Mouse (Mus musculus): ENCODE measurements around the gene Smarce1. TPM values are rescaled to one million over a fixed set of nuclear protein-coding genes. Genes with fewer than 3 reads are reported as not detected.

Gene Smarce1
- total and polyA plus RNA-seq, 3 experiments, result 149 to 464 (median 246) TPM

DNA sequence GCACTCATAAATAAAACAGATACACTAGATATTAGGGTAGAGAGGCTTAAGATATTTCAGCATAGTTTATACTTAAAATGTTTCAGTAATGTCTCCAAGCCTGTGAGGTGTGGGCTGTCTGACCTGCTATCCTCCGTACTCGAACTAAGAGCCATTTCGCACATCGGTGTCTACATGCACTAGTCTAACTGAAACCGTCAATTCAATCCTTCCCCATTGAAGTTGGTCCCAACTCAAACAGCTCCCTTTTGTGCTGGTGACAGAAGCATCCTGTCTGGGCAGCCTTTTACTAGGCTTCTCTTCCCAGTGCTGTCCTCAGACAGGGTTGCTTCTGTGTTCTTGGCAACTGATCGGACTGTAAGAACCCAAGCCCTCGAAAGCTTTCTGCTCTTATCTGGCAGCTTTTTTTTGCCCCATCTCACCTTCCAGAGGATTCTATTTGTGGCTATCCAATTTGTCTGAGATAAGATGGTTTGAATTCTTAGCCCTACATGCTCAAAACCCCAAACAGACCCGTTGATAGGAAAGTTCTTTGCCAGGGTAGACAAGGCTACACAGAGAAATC is 22.6 kb downstream of the Smarce1 start:
- H3K27ac ChIP-seq (ENCODE audit: insufficient read depth, low read depth), result no peak overlapping the region
- no peak for DNase-seq (ENCODE audit: extremely low read depth)
- in situ Hi-C loops (cut with MboI; ENCODE audit: low pct_ligation_motif_present, low pct_unique_long_range_greater_than_20kb, low sequenced_read_pairs), result no loop called here
- TF ChIP-seq E2F4 (IDR thresholded peaks at IDR 0.05; ENCODE audit: insufficient replicate concordance, low read depth, low read length), result no peak
- no peak for TF ChIP-seq JUN (IDR thresholded peaks at IDR 0.05; ENCODE audit: insufficient read depth, low read depth, low read length)
- peak; percentile 92 for TF ChIP-seq POLR2AphosphoS2 (IDR thresholded peaks at IDR 0.05; ENCODE audit: low read depth, low read length)
- no peak for TF ChIP-seq ZC3H11A (IDR thresholded peaks at IDR 0.05; ENCODE audit: low read depth, low read length)
- TF ChIP-seq KAT2A (IDR thresholded peaks at IDR 0.05; ENCODE audit: insufficient replicate concordance, low read length), result no peak
- TF ChIP-seq TCF12 (IDR thresholded peaks at IDR 0.05; ENCODE audit: low read depth, low read length), result no peak
- 0 out of 2 replicates have a peak, but pooled peaks have one; percentile 28 for TF ChIP-seq ZMIZ1 (IDR thresholded peaks at IDR 0.05; ENCODE audit: low read depth, low read length)
- no peak for TF ChIP-seq JUND (conservative IDR thresholded peaks at IDR 0.05; ENCODE audit: low read depth, low read length)
- no peak for TF ChIP-seq USF2 (conservative IDR thresholded peaks at IDR 0.05; ENCODE audit: low read depth, low read length)
- no peak for TF ChIP-seq ZNF384 (IDR thresholded peaks at IDR 0.05; ENCODE audit: low read depth, low read length)
- no peak for TF ChIP-seq RAD21 (IDR thresholded peaks at IDR 0.05; ENCODE audit: low read depth, low read length)
- TF ChIP-seq UBTF (IDR thresholded peaks at IDR 0.05; ENCODE audit: low read depth, low read length), result no peak
- no peak for TF ChIP-seq MEF2A (IDR thresholded peaks at IDR 0.05; ENCODE audit: borderline replicate concordance, low read depth, low read length)
- no peaks in the 10 kb centered on the region for H3K9me3 ChIP-seq (replicated peaks; ENCODE audit: low read length)
- H3K4me2 ChIP-seq (ENCODE audit: insufficient read depth, low read depth, poor library complexity, severe bottlenecking), result no peak overlapping the region
- no peaks in the 10 kb centered on the region for H3K79me2 ChIP-seq (replicated peaks; ENCODE audit: control insufficient read depth, extremely low read depth, insufficient read depth, poor library complexity, severe bottlenecking)
- H3K9ac ChIP-seq (ENCODE audit: insufficient read depth, low read depth), result no peak overlapping the region
- peaks cover 40 to 51% of the 10 kb centered on the region in 2 experiments for H3K36me3 ChIP-seq (replicated peaks in 1 of 2; ENCODE audit: control insufficient read depth in 1 of 2, insufficient read depth in 1 of 2, low read length in 1 of 2)
- H3K4me3 ChIP-seq (replicated peaks in 1 of 3; ENCODE audit: low read depth in 2 of 3, low read length in 2 of 3, poor library complexity in 1 of 3), result no peak overlapping the region
- H3K27me3 ChIP-seq (replicated peaks), result no peaks in the 10 kb centered on the region
- dilution Hi-C loops (cut with MboI; ENCODE audit: extremely low pct_ligation_motif_present, extremely low pct_unique_long_range_greater_than_20kb, low sequenced_read_pairs), result no loop called here
- peaks cover 6 to 11% of the 10 kb centered on the region in 2 experiments; a peak in 3 of 4 replicates for H3K4me1 ChIP-seq (ENCODE audit: control insufficient read depth in 1 of 2, insufficient read depth in 2 of 2)

DNA sequence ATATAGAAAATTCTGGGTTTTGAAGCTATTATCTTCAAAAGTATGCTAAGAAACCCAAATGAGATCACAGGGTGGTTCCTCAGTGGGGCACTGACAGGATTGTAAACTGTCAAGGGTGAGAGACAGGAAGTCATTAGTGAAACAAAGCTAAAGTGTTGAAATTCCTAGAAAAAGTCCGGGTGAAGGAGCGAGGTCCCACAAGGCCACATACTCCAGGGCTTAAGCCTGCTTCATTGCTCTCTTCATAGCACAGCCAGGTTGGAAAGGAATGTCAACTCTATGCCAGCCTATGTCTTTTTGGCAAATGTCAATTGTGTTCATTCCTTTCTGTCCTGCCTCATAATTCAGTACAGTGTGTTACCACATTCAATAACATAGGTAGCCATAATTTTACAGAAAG is 23.4 kb downstream of the Smarce1 start:
- Histone ChIP-seq H3K4me3 (replicated peaks in 1 of 3; ENCODE audit: low read depth in 2 of 3, low read length in 2 of 3, poor library complexity in 1 of 3) (no peak overlapping the region), H3K27me3 (replicated peaks) (no peaks in the 10 kb centered on the region), H3K9ac (ENCODE audit: insufficient read depth, low read depth) (no peak overlapping the region), H3K27ac (ENCODE audit: insufficient read depth, low read depth) (no peak overlapping the region), H3K79me2 (replicated peaks; ENCODE audit: control insufficient read depth, extremely low read depth, insufficient read depth, poor library complexity, severe bottlenecking) (no peaks in the 10 kb centered on the region), H3K36me3 (replicated peaks in 1 of 2; ENCODE audit: control insufficient read depth in 1 of 2, insufficient read depth in 1 of 2, low read length in 1 of 2) (peaks cover 32 to 43% of the 10 kb centered on the region in 2 experiments), H3K9me3 (replicated peaks; ENCODE audit: low read length) (no peaks in the 10 kb centered on the region), H3K4me2 (ENCODE audit: insufficient read depth, low read depth, poor library complexity, severe bottlenecking) (no peak overlapping the region), H3K4me1 (ENCODE audit: control insufficient read depth in 1 of 2, insufficient read depth in 2 of 2) (peaks cover 8 to 13% of the 10 kb centered on the region in 2 experiments; a peak in 3 of 4 replicates)
- DNase-seq (ENCODE audit: extremely low read depth), result no peak
- no peak for TF ChIP-seq SIN3A (IDR thresholded peaks at IDR 0.05; ENCODE audit: low read length)
- TF ChIP-seq CHD2 (IDR thresholded peaks at IDR 0.05; ENCODE audit: low read length), result no peak
- TF ChIP-seq NELFE (IDR thresholded peaks at IDR 0.05; ENCODE audit: low read depth, low read length), result no peak
- TF ChIP-seq BHLHE40 (IDR thresholded peaks at IDR 0.05; ENCODE audit: low read depth, low read length), result no peak
- no peak for TF ChIP-seq KAT2A (IDR thresholded peaks at IDR 0.05; ENCODE audit: insufficient replicate concordance, low read length)
- dilution Hi-C loops (cut with MboI; ENCODE audit: extremely low pct_ligation_motif_present, extremely low pct_unique_long_range_greater_than_20kb, low sequenced_read_pairs), result no loop called here
- in situ Hi-C loops (cut with MboI; ENCODE audit: low pct_ligation_motif_present, low pct_unique_long_range_greater_than_20kb, low sequenced_read_pairs), result no loop called here

Measured in CH12.LX (cell line).